Mouse (Mus musculus): ENCODE results near the gene Slain2. TPM values are rescaled to one million over a fixed set of nuclear protein-coding genes. Genes with fewer than 3 reads are reported as not detected.

Gene Slain2
- 67.2 TPM for polyA plus RNA-seq (2017; shearing (Covaris generic))

DNA sequence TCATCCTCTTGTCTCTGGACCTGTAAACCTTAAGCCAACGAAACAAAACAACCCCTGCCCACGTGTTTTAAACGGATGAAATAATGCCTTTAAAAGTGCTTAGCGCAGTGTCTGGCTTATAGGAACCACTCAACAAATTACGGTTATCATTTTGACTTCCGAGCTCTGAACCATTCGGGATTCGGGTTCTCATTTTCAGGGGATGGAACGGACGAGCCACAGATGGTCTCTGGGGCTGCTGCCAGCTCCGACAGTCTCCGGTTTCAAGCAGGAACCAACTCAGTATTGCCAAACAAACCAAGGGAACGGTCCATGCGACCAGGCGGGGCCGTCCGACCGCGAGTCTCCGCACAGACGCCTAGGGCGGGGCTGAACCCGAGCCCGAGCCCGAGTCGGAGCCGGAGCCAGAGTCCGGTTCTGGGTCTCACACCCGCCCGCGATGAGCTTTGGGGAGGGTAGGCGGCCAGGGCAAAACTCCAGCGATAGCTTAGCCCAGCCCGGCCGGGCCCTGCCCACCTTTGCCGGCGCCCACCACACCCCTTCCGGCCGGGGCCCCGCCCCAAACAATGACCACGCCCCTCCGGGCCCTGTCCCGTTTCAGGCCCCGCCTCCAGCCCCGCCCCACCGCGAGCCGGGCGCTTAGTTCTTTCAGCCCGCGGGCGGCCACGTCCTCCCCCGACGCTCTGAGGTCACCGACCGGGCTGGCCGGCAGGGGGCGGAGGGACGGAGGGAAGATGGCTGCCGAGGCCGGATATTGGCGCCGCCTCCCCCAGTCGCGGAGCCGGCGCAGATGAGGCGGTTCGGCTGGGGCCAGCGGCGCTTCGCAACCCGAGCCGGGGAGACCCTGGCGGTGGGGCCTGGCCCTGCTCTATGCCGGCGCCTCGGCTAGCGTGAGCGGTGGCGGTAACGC is at the start of gene Slain2:
TSS of gene Slain2 (plus strand) at position 657 of the 910 bp plus-strand sequence.

DNA sequence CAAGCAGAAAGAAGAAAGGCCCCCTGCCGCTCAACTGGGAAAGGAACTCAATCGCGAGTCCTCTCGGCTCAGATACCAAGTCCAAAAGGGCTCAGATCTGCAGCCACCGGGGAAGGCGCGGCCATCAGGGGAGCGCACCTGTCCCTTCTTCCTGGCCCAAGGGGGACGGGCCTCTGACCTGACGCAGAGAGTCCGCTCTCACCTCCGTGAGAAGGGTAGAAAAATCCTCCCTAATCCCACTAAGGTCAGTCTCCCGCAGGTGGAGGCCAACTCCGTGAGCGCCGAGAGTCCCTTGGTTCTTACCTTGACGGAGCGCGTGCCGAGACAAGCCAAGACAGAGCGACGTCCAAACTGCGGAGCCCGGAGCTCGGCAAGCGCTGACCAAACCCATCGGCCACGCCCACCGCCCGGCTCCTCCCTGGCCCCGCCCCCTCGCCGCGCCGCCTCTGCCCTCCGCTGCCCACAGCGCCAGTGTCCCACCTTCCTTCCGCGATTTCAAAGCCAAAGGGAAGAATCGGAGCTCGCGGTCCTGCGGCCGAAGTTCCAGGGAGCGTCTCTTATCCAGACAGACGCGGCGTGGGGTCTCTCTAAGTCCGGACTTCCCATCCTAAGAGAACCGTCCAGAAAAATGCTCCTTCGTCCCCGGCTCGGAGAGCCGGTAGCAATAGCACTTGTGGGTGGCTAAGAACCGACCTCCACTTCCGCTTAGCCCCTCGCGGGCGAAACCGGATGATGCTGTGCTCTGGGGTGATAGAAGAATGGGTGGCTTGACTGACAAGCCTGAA is 45.8 kb upstream of the Slain2 start, which contains the start of gene Tec:
TSS of gene Tec (minus strand) at position 393 of the 785 bp plus-strand sequence.

DNA sequence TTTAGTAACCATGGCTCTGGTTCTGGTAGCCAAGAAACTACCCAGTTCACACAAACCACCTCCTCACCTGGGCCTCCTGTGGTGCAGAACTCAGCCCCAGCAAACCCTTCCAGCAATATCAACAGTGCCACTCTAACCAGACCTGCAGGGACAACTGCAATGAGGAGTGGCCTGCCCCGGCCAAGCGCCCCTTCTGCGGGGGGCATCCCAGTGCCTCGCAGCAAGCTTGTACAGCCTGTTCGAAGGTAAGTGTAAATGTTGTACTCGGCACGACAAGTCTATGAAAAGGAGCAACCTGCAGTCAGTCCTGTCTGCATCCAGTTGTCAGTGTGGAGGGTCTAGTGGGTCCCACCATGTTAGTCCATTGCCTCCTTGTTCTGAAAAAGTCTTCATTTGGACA is 60.5 kb downstream of the Slain2 start, which contains the start of gene Gm10135:
TSS of gene Gm10135 (minus strand) at position 101 of the 400 bp plus-strand sequence.

DNA sequence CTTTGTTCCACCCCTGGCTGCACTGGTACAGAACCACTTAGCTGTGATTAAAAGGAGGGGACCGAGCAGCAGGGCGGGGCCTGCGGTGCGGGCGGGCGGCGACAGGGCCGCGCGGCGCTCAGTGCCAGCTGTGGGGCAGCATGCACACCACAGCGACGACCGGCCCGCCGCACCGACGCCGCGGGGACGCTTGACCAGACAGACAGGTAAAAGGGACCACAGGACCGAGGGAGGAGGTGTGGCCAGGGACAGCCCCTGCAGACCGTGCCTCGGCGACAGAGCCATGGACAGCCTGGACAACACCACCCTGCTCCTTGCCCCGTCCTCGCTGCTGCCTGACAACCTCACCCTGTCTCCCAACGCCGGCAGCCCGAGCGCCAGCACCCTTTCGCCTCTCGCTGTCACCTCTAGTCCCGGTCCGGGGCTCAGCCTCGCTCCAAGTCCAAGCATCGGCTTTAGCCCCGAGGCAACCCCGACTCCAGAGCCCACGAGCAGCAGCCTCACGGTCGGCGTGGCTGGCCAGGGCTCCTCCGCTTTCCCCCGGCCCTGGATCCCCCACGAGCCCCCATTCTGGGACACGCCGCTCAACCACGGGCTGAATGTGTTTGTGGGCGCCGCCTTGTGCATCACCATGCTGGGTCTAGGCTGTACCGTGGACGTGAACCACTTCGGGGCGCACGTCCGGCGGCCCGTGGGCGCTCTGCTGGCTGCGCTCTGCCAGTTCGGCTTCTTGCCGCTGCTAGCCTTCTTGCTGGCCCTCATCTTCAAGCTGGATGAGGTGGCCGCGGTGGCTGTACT is 92.9 kb downstream of the Slain2 start, which contains the start of gene Slc10a4:
TSS of gene Slc10a4 (plus strand) at position 100 of the 798 bp plus-strand sequence.

Other genes with a start within 250 kb of the Slain2 start
- gene Txk, start 161.5 kb upstream of the Slain2 start, polyA plus RNA-seq (2017; shearing (Covaris generic)), result 92.5 TPM
- 15.7 TPM for gene Tec, start 45.8 kb upstream of the Slain2 start, polyA plus RNA-seq (2017; shearing (Covaris generic))
- not detected for gene Gm10135, start 60.4 kb downstream of the Slain2 start, polyA plus RNA-seq (2017; shearing (Covaris generic))
- gene Slc10a4, start 92.6 kb downstream of the Slain2 start, polyA plus RNA-seq (2017; shearing (Covaris generic)), result 0.12 TPM

All from CD4-positive, CD25-positive, alpha-beta regulatory T cell (primary cell).